Mouse (Mus musculus): ENCODE measurements at regions not wholly inside any gene's neighbourhood (a gene's known extent, or its start where the extent isn't known, plus 50 kb on each side); places are given as distances from the start of the nearest gene placed in this dataset.

DNA sequence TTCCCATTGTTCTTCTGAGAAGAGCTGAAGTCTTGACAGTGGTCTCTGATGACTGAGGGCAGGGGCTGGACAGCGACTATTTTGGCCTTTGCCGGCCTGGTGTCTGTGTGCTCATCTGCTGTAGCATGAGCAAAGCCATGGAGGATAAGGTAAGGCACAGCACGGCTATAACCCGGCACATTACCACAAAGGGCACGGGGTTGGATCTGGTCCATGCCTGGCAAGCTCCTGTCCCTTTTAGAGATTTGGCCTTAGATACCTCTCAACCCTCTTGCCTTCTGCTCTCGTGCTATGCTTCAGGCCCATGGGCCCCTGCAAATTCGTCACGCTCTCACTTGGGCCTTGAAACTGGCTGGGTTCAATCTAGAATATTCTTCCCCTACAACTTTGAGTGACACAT lies 379.0 kb downstream of the Slc4a3 start:
- ATAC-seq (ENCODE audit: low FRiP score, low TSS enrichment) (no peak), DNase-seq (ENCODE audit: low spot score) (no peak)
- Histone ChIP-seq H3K9me3 (ENCODE audit: control insufficient read depth, low read length) (no peaks in the 10 kb centered on the region), H3K27ac (replicated peaks) (no peak overlapping the region), H3K27me3 (ENCODE audit: control insufficient read depth, insufficient read depth, low read length) (no peaks in the 10 kb centered on the region), H3K9ac (ENCODE audit: low read length) (no peak overlapping the region), H3K36me3 (ENCODE audit: control insufficient read depth, insufficient read depth, low read length) (no peaks in the 10 kb centered on the region), H3K4me1 (replicated peaks; ENCODE audit: control insufficient read depth, insufficient read depth) (no peaks in the 10 kb centered on the region), H3K4me2 (replicated peaks; ENCODE audit: low read depth) (no peak overlapping the region), H3K4me3 (ENCODE audit: low read depth, low read length) (no peak overlapping the region)
- WGBS, result 86% methylated on average over 8 of the region's 8 CpGs
- TF ChIP-seq CTCF (IDR thresholded peaks at IDR 0.05; ENCODE audit: low read depth), result no peak
- TF ChIP-seq EP300 (optimal IDR thresholded peaks at IDR 0.05), result no peak

- no peak overlapping the region for H3K9ac ChIP-seq (ENCODE audit: low read length)
- no peaks in the 10 kb centered on the region for H3K4me1 ChIP-seq (replicated peaks; ENCODE audit: control insufficient read depth, insufficient read depth)
- H3K27ac ChIP-seq (replicated peaks), result no peak overlapping the region
- H3K36me3 ChIP-seq (ENCODE audit: control insufficient read depth, insufficient read depth, low read length), result no peaks in the 10 kb centered on the region
- 25% methylated on average over 9 of the region's 9 CpGs for WGBS
- no peak overlapping the region for H3K4me2 ChIP-seq (replicated peaks; ENCODE audit: low read depth)
- H3K4me3 ChIP-seq (ENCODE audit: low read depth, low read length), result no peak overlapping the region
- DNase-seq (ENCODE audit: low spot score) (peak; percentile 84), ATAC-seq (ENCODE audit: low FRiP score, low TSS enrichment) (peak; percentile 32; the same call in 1 of the 2 replicates)
- TF ChIP-seq EP300 (optimal IDR thresholded peaks at IDR 0.05), result no peak
- TF ChIP-seq CTCF (IDR thresholded peaks at IDR 0.05; ENCODE audit: low read depth), result peak; percentile 91
- no peaks in the 10 kb centered on the region for H3K27me3 ChIP-seq (ENCODE audit: control insufficient read depth, insufficient read depth, low read length)
- H3K9me3 ChIP-seq (ENCODE audit: control insufficient read depth, low read length), result no peaks in the 10 kb centered on the region
These were observed 379.7 kb downstream of the Slc4a3 start for GRCm38 (mm10) chr1:75925802-75926201.

DNA sequence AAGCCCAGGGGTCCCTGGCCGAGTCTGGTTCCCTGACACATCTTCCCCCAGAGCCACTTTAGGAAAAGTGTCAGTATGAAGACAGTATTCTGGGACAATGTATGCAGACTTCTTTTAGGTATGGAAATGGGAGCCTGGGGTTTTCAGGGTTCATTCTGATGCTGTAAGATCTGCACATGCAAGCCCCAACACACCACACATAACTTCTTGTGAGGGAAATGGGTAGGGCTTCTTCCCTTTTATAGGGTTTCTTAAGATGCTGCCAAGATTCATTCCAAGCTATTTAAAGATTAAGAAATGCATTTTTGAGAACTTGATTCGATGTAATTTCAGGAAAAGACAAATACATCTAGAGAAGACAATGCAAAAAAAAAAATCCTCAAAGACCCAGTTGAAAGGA lies 385.8 kb downstream of the Slc4a3 start:
- H3K9ac ChIP-seq (ENCODE audit: low read length), result no peak overlapping the region
- no peaks in the 10 kb centered on the region for H3K9me3 ChIP-seq (ENCODE audit: control insufficient read depth, low read length)
- no peaks in the 10 kb centered on the region for H3K36me3 ChIP-seq (ENCODE audit: control insufficient read depth, insufficient read depth, low read length)
- DNase-seq (ENCODE audit: low spot score) (no peak), ATAC-seq (ENCODE audit: low FRiP score, low TSS enrichment) (no peak)
- TF ChIP-seq EP300 (optimal IDR thresholded peaks at IDR 0.05), result no peak
- no peak overlapping the region for H3K27ac ChIP-seq (replicated peaks)
- H3K4me3 ChIP-seq (ENCODE audit: low read depth, low read length), result no peak overlapping the region
- H3K27me3 ChIP-seq (ENCODE audit: control insufficient read depth, insufficient read depth, low read length), result no peaks in the 10 kb centered on the region
- no peak overlapping the region for H3K4me2 ChIP-seq (replicated peaks; ENCODE audit: low read depth)
- WGBS, result 42% methylated on average over 2 of the region's 2 CpGs
- peaks cover 6% of the 10 kb centered on the region for H3K4me1 ChIP-seq (replicated peaks; ENCODE audit: control insufficient read depth, insufficient read depth)

DNA sequence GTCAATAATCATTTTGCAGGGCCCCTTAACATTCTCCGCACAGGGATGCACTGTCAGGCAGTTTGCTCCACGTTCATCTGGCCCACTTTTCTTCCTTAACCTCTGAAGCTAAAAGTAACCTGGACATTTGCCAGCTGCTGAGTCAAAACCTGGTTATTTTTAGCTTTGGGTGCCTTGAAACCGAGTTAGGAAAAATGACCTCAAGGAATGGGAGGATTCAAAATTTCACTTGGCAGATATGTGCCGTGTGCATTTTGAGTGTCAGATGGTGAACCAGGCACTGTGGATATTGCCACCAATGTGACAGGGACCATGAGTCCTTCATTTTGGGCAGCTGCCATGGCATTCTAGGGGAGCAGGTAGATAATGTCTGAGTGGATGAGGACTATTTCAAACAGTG lies 387.8 kb downstream of the Slc4a3 start:
- no peaks in the 10 kb centered on the region for H3K36me3 ChIP-seq (ENCODE audit: control insufficient read depth, insufficient read depth, low read length)
- 22% methylated on average over 4 of the region's 4 CpGs for WGBS
- H3K27me3 ChIP-seq (ENCODE audit: control insufficient read depth, insufficient read depth, low read length), result no peaks in the 10 kb centered on the region
- H3K9ac ChIP-seq (ENCODE audit: low read length), result no peak overlapping the region
- no peaks in the 10 kb centered on the region for H3K9me3 ChIP-seq (ENCODE audit: control insufficient read depth, low read length)
- H3K27ac ChIP-seq (replicated peaks), result no peak overlapping the region
- H3K4me2 ChIP-seq (replicated peaks; ENCODE audit: low read depth), result no peak overlapping the region
- DNase-seq (ENCODE audit: low spot score) (no peak), ATAC-seq (ENCODE audit: low FRiP score, low TSS enrichment) (no peak)
- TF ChIP-seq CTCF (IDR thresholded peaks at IDR 0.05; ENCODE audit: low read depth) (no peak), EP300 (optimal IDR thresholded peaks at IDR 0.05) (no peak)
- no peak overlapping the region for H3K4me3 ChIP-seq (ENCODE audit: low read depth, low read length)
- H3K4me1 ChIP-seq (replicated peaks; ENCODE audit: control insufficient read depth, insufficient read depth), result peaks cover 8% of the 10 kb centered on the region

- Histone ChIP-seq H3K27ac (replicated peaks) (no peak overlapping the region), H3K9ac (ENCODE audit: low read length) (no peak overlapping the region), H3K4me1 (replicated peaks; ENCODE audit: control insufficient read depth, insufficient read depth) (peaks cover 8% of the 10 kb centered on the region), H3K4me3 (ENCODE audit: low read depth, low read length) (no peak overlapping the region), H3K36me3 (ENCODE audit: control insufficient read depth, insufficient read depth, low read length) (no peaks in the 10 kb centered on the region), H3K4me2 (replicated peaks; ENCODE audit: low read depth) (no peak overlapping the region), H3K9me3 (ENCODE audit: control insufficient read depth, low read length) (no peaks in the 10 kb centered on the region), H3K27me3 (ENCODE audit: control insufficient read depth, insufficient read depth, low read length) (no peaks in the 10 kb centered on the region)
- WGBS, result 86% methylated on average over 4 of the region's 4 CpGs
- TF ChIP-seq EP300 (optimal IDR thresholded peaks at IDR 0.05) (no peak), CTCF (IDR thresholded peaks at IDR 0.05; ENCODE audit: low read depth) (no peak)
- DNase-seq (ENCODE audit: low spot score) (no peak), ATAC-seq (ENCODE audit: low FRiP score, low TSS enrichment) (no peak)
These were observed 388.7 kb downstream of the Slc4a3 start for GRCm38 (mm10) chr1:75934761-75935160.

DNA sequence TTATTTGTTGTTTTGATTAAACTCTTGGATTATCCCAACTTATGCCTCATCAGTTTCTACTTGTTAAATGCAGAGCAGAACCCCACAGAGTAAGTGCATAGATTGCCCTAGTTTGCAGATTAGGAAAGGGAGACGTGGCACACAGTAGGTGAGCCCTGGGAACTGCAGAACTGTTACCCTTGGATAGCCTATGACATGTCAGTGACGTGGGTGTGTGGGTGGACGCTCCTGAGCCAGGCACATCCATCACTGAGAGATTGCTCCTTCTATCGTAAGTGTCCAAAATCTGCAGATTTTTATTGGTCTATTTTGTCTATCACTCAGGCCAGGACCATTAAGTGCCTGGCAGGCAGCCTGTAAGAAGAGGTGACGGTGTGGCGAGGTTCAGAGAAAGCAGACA lies 389.8 kb downstream of the Slc4a3 start:
- ATAC-seq (ENCODE audit: low FRiP score, low TSS enrichment) (no peak), DNase-seq (ENCODE audit: low spot score) (no peak)
- Histone ChIP-seq H3K4me2 (replicated peaks; ENCODE audit: low read depth) (no peak overlapping the region), H3K27me3 (ENCODE audit: control insufficient read depth, insufficient read depth, low read length) (no peaks in the 10 kb centered on the region), H3K9me3 (ENCODE audit: control insufficient read depth, low read length) (no peaks in the 10 kb centered on the region), H3K9ac (ENCODE audit: low read length) (no peak overlapping the region), H3K36me3 (ENCODE audit: control insufficient read depth, insufficient read depth, low read length) (no peaks in the 10 kb centered on the region), H3K4me3 (ENCODE audit: low read depth, low read length) (no peak overlapping the region), H3K4me1 (replicated peaks; ENCODE audit: control insufficient read depth, insufficient read depth) (peaks cover 8% of the 10 kb centered on the region), H3K27ac (replicated peaks) (no peak overlapping the region)
- 75% methylated on average over 6 of the region's 6 CpGs for WGBS
- TF ChIP-seq CTCF (IDR thresholded peaks at IDR 0.05; ENCODE audit: low read depth) (no peak), EP300 (optimal IDR thresholded peaks at IDR 0.05) (no peak)

Measured in stomach, postnatal 0 days (tissue).